Mouse (Mus musculus) hindbrain, embryonic 13.5 days (tissue): Measurements from ENCODE around the gene Phxr2. TPM values are rescaled to one million over a fixed set of nuclear protein-coding genes. Genes with fewer than 3 reads are reported as not detected.
A peak's percentile ranks its signal among the peaks of the same experiment; 100 is the strongest.

ENCODE experiments used
- ATAC-seq: fragments of 200-750 bp; cut with Nextera tagmentation; 2 replicates; pipeline ENCODE4 v1.8.0; 2017; ENCODE audit warnings: moderate TSS enrichment; ENCODE audit not compliant: low FRiP score
- H3K27ac ChIP-seq: fragments of 300-500 bp; sonication (generic); 2 replicates; pipeline ENCODE4 v1.5.1; 2015; ENCODE audit warnings: inconsistent platforms, mild to moderate bottlenecking, moderate library complexity
- H3K27me3 ChIP-seq: fragments of 300-500 bp; sonication (generic); 2 replicates; pipeline ENCODE4 v1.6.1; 2015; ENCODE audit warnings: mild to moderate bottlenecking, inconsistent platforms
- H3K36me3 ChIP-seq: fragments of 300-500 bp; sonication (generic); 2 replicates; pipeline ENCODE4 v1.6.1; 2015; ENCODE audit warnings: mild to moderate bottlenecking, inconsistent platforms
- H3K4me1 ChIP-seq: fragments of 300-500 bp; sonication (generic); replicated peaks from 2 replicates; pipeline ENCODE4 v1.6.1; 2015; ENCODE audit warnings: inconsistent platforms
- H3K4me2 ChIP-seq: fragments of 300-500 bp; sonication (generic); 2 replicates; pipeline ENCODE4 v1.6.1; 2015; ENCODE audit warnings: inconsistent platforms, mild to moderate bottlenecking, moderate library complexity
- H3K4me3 ChIP-seq: fragments of 300-500 bp; sonication (generic); 2 replicates; pipeline ENCODE4 v1.5.1; 2015; ENCODE audit warnings: mild to moderate bottlenecking, inconsistent platforms
- H3K9ac ChIP-seq: fragments of 300-500 bp; sonication (generic); 2 replicates; pipeline ENCODE4 v1.6.1; 2015; ENCODE audit warnings: mild to moderate bottlenecking, inconsistent platforms
- H3K9me3 ChIP-seq: fragments of 300-500 bp; sonication (generic); 2 replicates; pipeline ENCODE4 v1.6.1; 2016; ENCODE audit warnings: inconsistent platforms
- WGBS: fragments of 180-500 bp; shearing (Covaris S2); methylation state at CpG from one replicate; pipeline ENCODE4 v1.1.7; 2015; 5-methylcytosine and 5-hydroxymethylcytosine counted together
- polyA plus RNA-seq: library from polyadenylated mRNA; unstranded; fragments of >200 nt; fragmentation: Nextera tagmentation; extraction: Ambion mirVana; gene quantifications from 2 replicates; pipeline ENCODE4 v1.2.1, GENCODE M21; 2015

The Phxr2 gene
- polyA plus RNA-seq: not detected in 2 replicates

GRCm38 (mm10) chr10:99126225-99126624 lies at the start of gene Phxr2:
Gene Phxr2 (minus strand): TSS chr10:99126325.
- H3K4me3 ChIP-seq: no peak within 1 kb of the TSS

GRCm38 (mm10) chr10:99172906-99173507 lies 46.9 kb upstream of the Phxr2 start:
- 48% methylated on average over 7 of the region's 7 CpGs for WGBS
- no peak for ATAC-seq

More at GRCm38 (mm10) chr10:99126225-99126624, at the start of gene Phxr2:
- 87% methylated on average over 4 of the region's 4 CpGs for WGBS
- H3K27ac ChIP-seq: no peak within 1 kb of the TSS
- peaks cover 12% of the 10 kb centered on the region for H3K4me1 ChIP-seq
- H3K4me2 ChIP-seq: no peak within 1 kb of the TSS
- no peaks in the 10 kb centered on the region for H3K9me3 ChIP-seq
- peaks cover 30% of the 10 kb centered on the region for H3K36me3 ChIP-seq
- H3K27me3 ChIP-seq: no peaks in the 10 kb centered on the region
- no peak within 1 kb of the TSS for H3K9ac ChIP-seq
- ATAC-seq: no peak

GRCm38 (mm10) chr10:99171961-99172497 lies 45.9 kb upstream of the Phxr2 start:
- peak; percentile 54 for ATAC-seq
- Histone ChIP-seq H3K4me3 (no peak overlapping the region), H3K36me3 (no peaks in the 10 kb centered on the region), H3K9me3 (no peaks in the 10 kb centered on the region), H3K27me3 (no peaks in the 10 kb centered on the region), H3K27ac (peak overlapping the region; percentile 62), H3K4me2 (peak overlapping the region; percentile 15; the same call in 1 of the 2 replicates), H3K4me1 (peaks cover 16% of the 10 kb centered on the region), H3K9ac (no peak overlapping the region; the same call in 1 of the 2 replicates)
- 21% methylated on average over 12 of the region's 12 CpGs for WGBS

More at GRCm38 (mm10) chr10:99172906-99173507, 46.9 kb upstream of the Phxr2 start:
- no peak overlapping the region for H3K4me3 ChIP-seq
- no peaks in the 10 kb centered on the region for H3K27me3 ChIP-seq
- H3K27ac ChIP-seq: no peak overlapping the region
- H3K9ac ChIP-seq: no peak overlapping the region
- no peaks in the 10 kb centered on the region for H3K36me3 ChIP-seq
- no peak overlapping the region for H3K4me2 ChIP-seq
- no peaks in the 10 kb centered on the region for H3K9me3 ChIP-seq
- H3K4me1 ChIP-seq: peaks cover 16% of the 10 kb centered on the region

GRCm38 (mm10) chr10:99169765-99170129 lies 43.6 kb upstream of the Phxr2 start:
- H3K4me3 ChIP-seq: no peak overlapping the region
- H3K9me3 ChIP-seq: no peaks in the 10 kb centered on the region
- peaks cover 16% of the 10 kb centered on the region for H3K4me1 ChIP-seq
- 85% methylated on average over 5 of the region's 5 CpGs for WGBS
- ATAC-seq: no peak
- no peak overlapping the region for H3K9ac ChIP-seq
- H3K27ac ChIP-seq: no peak overlapping the region
- H3K4me2 ChIP-seq: no peak overlapping the region
- H3K27me3 ChIP-seq: no peaks in the 10 kb centered on the region
- H3K36me3 ChIP-seq: no peaks in the 10 kb centered on the region

GRCm38 (mm10) chr10:99168840-99169764 lies 43.0 kb upstream of the Phxr2 start:
- no peaks in the 10 kb centered on the region for H3K36me3 ChIP-seq
- H3K9ac ChIP-seq: no peak overlapping the region
- no peak overlapping the region for H3K4me2 ChIP-seq
- no peaks in the 10 kb centered on the region for H3K9me3 ChIP-seq
- peaks cover 16% of the 10 kb centered on the region for H3K4me1 ChIP-seq
- H3K27ac ChIP-seq: no peak overlapping the region
- ATAC-seq: no peak
- no peak overlapping the region for H3K4me3 ChIP-seq
- 83% methylated on average over 11 of the region's 11 CpGs for WGBS
- no peaks in the 10 kb centered on the region for H3K27me3 ChIP-seq

DNA sequence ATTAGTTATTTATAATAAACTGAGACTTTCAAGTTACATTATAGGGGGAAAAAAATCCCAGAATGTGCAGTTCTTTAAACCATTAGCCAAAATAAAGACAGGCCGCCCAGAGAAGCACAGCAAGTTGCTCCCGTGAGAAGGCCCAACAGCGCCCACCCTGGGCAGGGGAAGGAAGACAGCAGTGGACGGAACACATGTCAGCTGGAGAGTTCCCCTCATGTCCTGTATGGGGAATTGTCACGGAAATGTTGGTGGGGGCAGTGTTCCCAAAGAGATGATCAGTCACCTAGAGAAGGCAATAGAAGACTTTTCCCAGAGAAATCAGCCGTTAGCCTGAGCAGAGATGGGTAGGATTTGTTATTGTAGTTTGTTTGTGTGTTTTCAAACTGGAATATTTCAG lies 42.3 kb upstream of the Phxr2 start:
- H3K4me1 ChIP-seq: peaks cover 16% of the 10 kb centered on the region
- H3K9ac ChIP-seq: no peak overlapping the region
- no peaks in the 10 kb centered on the region for H3K9me3 ChIP-seq
- 83% methylated on average over 6 of the region's 6 CpGs for WGBS
- no peak overlapping the region for H3K27ac ChIP-seq
- no peak for ATAC-seq
- H3K4me2 ChIP-seq: no peak overlapping the region
- no peaks in the 10 kb centered on the region for H3K27me3 ChIP-seq
- no peaks in the 10 kb centered on the region for H3K36me3 ChIP-seq
- no peak overlapping the region for H3K4me3 ChIP-seq

DNA sequence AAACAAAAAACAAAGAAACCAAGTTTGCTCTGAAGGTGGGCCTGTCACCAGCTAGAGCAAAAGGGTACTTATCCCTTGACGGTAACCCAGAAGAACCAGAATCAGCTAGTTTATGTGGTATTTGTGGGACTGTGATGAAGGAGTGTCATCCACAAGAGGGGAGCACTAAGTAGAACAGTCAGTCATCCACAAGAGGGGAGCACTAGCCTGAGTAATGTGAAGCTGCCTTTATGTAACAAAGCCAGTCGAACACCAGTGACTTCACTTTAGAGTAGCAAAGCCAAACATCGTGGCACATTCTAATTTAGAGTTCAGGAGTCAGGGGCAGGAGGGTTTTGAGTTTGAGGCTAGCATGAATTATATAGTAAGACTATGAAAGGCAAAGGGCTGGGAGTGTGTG lies 40.3 kb upstream of the Phxr2 start:
- WGBS: 79% methylated on average over 3 of the region's 3 CpGs
- no peak overlapping the region for H3K4me3 ChIP-seq
- no peaks in the 10 kb centered on the region for H3K36me3 ChIP-seq
- no peak for ATAC-seq
- no peak overlapping the region for H3K9ac ChIP-seq
- H3K27me3 ChIP-seq: no peaks in the 10 kb centered on the region
- no peaks in the 10 kb centered on the region for H3K9me3 ChIP-seq
- H3K27ac ChIP-seq: no peak overlapping the region
- no peak overlapping the region for H3K4me2 ChIP-seq
- H3K4me1 ChIP-seq: peaks cover 6% of the 10 kb centered on the region

GRCm38 (mm10) chr10:99165751-99166282 lies 39.7 kb upstream of the Phxr2 start:
- H3K27ac ChIP-seq: no peak overlapping the region
- no peak for ATAC-seq
- H3K9ac ChIP-seq: no peak overlapping the region
- WGBS: 77% methylated on average over 7 of the region's 7 CpGs
- H3K4me2 ChIP-seq: no peak overlapping the region
- no peaks in the 10 kb centered on the region for H3K27me3 ChIP-seq
- H3K4me3 ChIP-seq: no peak overlapping the region
- H3K36me3 ChIP-seq: no peaks in the 10 kb centered on the region
- no peaks in the 10 kb centered on the region for H3K9me3 ChIP-seq
- H3K4me1 ChIP-seq: 0 out of 2 replicates have a peak, but pooled peaks cover 3% of the 10 kb centered on the region

DNA sequence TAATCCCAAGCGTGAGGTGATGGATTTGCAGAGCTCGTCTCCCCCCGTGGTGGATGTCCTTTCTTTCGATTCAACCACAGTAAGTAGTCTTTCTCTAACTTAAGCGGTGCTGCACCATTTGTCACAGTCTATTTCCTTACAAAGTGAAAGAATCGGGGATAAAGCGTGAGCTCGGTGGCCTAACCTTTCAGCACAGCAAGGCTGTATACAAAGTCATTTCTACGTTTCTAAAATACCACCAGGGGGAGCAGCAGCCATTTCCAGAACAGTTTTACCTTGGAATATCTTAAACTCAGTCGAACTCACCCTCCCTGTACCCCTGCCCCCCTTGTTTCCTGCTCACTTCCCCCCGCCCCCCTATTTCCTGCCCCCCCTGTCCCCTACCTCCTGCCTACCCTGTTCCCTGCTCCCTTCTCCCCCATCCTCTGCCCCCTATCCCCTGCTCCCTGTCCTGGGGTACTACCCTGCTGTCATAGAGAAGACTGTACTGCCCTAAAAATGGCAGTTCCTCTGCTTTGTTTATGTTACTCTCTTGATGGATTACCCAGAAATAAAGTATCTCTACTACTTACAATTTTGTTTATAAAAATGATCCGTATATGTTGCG lies 38.8 kb upstream of the Phxr2 start:
- Histone ChIP-seq H3K27me3 (no peaks in the 10 kb centered on the region), H3K36me3 (peaks cover 5% of the 10 kb centered on the region; the same call in 1 of the 2 replicates), H3K9ac (no peak overlapping the region), H3K27ac (no peak overlapping the region), H3K4me1 (0 out of 2 replicates have a peak, but pooled peaks cover 3% of the 10 kb centered on the region), H3K4me3 (no peak overlapping the region), H3K4me2 (no peak overlapping the region), H3K9me3 (no peaks in the 10 kb centered on the region)
- 35% methylated on average over 13 of the region's 13 CpGs for WGBS
- peak; percentile 71 for ATAC-seq

GRCm38 (mm10) chr10:99163002-99163401 lies 36.9 kb upstream of the Phxr2 start:
- Histone ChIP-seq H3K9ac (no peak overlapping the region), H3K4me3 (no peak overlapping the region), H3K27ac (no peak overlapping the region), H3K36me3 (peaks cover 6% of the 10 kb centered on the region; the same call in 1 of the 2 replicates), H3K4me2 (no peak overlapping the region), H3K4me1 (no peaks in the 10 kb centered on the region), H3K27me3 (no peaks in the 10 kb centered on the region), H3K9me3 (no peaks in the 10 kb centered on the region)
- 87% methylated on average over 5 of the region's 5 CpGs for WGBS
- ATAC-seq: no peak

DNA sequence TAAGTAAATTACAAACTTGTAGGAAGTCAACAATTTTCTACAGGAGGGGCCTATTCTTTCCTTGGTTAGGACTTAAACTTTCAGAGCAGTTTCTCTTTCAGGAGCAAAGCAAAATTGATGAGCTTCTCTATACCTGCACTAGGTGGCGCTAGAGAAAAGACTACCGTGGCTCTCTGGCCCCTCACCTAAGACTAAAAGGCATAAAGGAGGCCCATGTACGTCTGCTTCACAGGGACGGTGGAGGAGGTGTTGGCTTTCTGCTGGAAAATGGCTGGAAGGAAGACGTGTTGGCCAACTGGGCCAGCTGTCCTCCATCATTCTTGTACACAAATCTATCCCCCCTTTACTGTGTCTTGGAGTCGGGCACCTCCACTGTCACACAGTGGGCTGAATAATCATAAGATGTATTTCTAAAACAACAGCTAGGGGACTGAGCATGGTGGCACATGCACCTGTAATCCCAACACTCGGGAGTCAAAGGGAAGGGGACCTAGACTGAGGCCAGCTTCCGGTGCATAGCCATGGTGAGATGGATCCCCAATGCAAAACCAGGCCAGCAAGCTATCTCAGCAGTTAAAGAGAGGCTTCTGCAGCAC lies 36.0 kb upstream of the Phxr2 start:
- 40% methylated on average over 8 of the region's 8 CpGs for WGBS

More for the DNA sequence above, 36.0 kb upstream of the Phxr2 start:
- Histone ChIP-seq H3K4me1 (no peaks in the 10 kb centered on the region), H3K9me3 (no peaks in the 10 kb centered on the region), H3K4me3 (no peak overlapping the region), H3K27me3 (no peaks in the 10 kb centered on the region), H3K36me3 (peaks cover 9% of the 10 kb centered on the region; the same call in 1 of the 2 replicates), H3K27ac (no peak overlapping the region), H3K9ac (no peak overlapping the region), H3K4me2 (no peak overlapping the region)
- ATAC-seq: peak; percentile 50
